Mouse (Mus musculus) MEL (cell line): ENCODE results near the gene Pacsin1. TPM values are rescaled to one million over a fixed set of nuclear protein-coding genes. Genes with fewer than 3 reads are reported as not detected.

ENCODE experiments used
- DNase-seq: peaks from one replicate; pipeline ENCODE4 v3.0.0; 2011; ENCODE audit warnings: low read depth, low spot score
- H3K27ac ChIP-seq: 2 replicates; pipeline ENCODE4 v1.5.1; 2012; ENCODE audit warnings: low read depth, mild to moderate bottlenecking, control low read depth, low read length, moderate library complexity; ENCODE audit not compliant: control insufficient read depth
- H3K27me3 ChIP-seq, 2 experiments: fragments of 150-350 bp in 1 of 2; sonication (generic) in 1 of 2; 2 replicates each; pipeline ENCODE4 v1.6.1; 2012; ENCODE audit warnings: low read length in 2 of 2, mild to moderate bottlenecking in 2 of 2, improper control_type of control experiment in 1 of 2, moderate library complexity in 1 of 2; ENCODE audit not compliant: insufficient read depth in 2 of 2, control insufficient read depth in 1 of 2
- H3K36me3 ChIP-seq, 2 experiments: 2 replicates each; pipeline ENCODE4 v1.6.1; 2012 to 2014; ENCODE audit warnings: low read length in 2 of 2, improper control_type of control experiment in 1 of 2, inconsistent platforms in 1 of 2, mild to moderate bottlenecking in 1 of 2; ENCODE audit not compliant: insufficient read depth in 2 of 2, control insufficient read depth in 1 of 2
- H3K4me1 ChIP-seq, 2 experiments: fragments of 150-350 bp in 1 of 2; sonication (generic) in 1 of 2; 2 replicates each; pipeline ENCODE4 v1.6.1; 2012; ENCODE audit warnings: low read length in 2 of 2, improper control_type of control experiment in 1 of 2, mild to moderate bottlenecking in 1 of 2; ENCODE audit not compliant: insufficient read depth in 2 of 2, control insufficient read depth in 1 of 2
- H3K4me3 ChIP-seq, 2 experiments: fragments of 150-350 bp in 1 of 2; sonication (generic) in 1 of 2; 2 replicates each; pipeline ENCODE4 v1.5.1; 2012; ENCODE audit warnings: low read depth in 2 of 2, low read length in 2 of 2, mild to moderate bottlenecking in 2 of 2, moderate library complexity in 2 of 2, control low read depth in 1 of 2, improper control_type of control experiment in 1 of 2; ENCODE audit not compliant: control insufficient read depth in 1 of 2, insufficient read depth in 1 of 2
- H3K79me2 ChIP-seq: 2 replicates; pipeline ENCODE4 v1.6.1; 2012; ENCODE audit warnings: mild to moderate bottlenecking, low read length, moderate library complexity; ENCODE audit not compliant: control insufficient read depth, poor library complexity, insufficient read depth
- H3K9ac ChIP-seq: 2 replicates; pipeline ENCODE4 v1.6.1; 2012; ENCODE audit warnings: low read depth, mild to moderate bottlenecking, control low read depth, low read length, moderate library complexity; ENCODE audit not compliant: control insufficient read depth, poor library complexity, severe bottlenecking
- H3K9me3 ChIP-seq: fragments of 150-350 bp; sonication (generic); replicated peaks from 2 replicates; pipeline ENCODE4 v1.6.1; 2012; ENCODE audit warnings: mild to moderate bottlenecking, low read length, improper control_type of control experiment, moderate library complexity; ENCODE audit not compliant: insufficient read depth
- BHLHE40 ChIP-seq: IDR thresholded peaks from 2 replicates; pipeline ENCODE4 v1.6.1; 2012; ENCODE audit warnings: low read depth, mild to moderate bottlenecking, inconsistent platforms, low read length, improper control_type of control experiment, borderline replicate concordance
- CHD2 ChIP-seq: IDR thresholded peaks from 2 replicates; pipeline ENCODE4 v1.6.1; 2011; ENCODE audit warnings: low read length, improper control_type of control experiment
- ELF1 ChIP-seq: IDR thresholded peaks from 2 replicates; pipeline ENCODE4 v1.6.1; 2014; ENCODE audit warnings: low read depth, mild to moderate bottlenecking, inconsistent platforms, low read length, improper control_type of control experiment, moderate library complexity
- GABPA ChIP-seq: IDR thresholded peaks from 2 replicates; pipeline ENCODE4 v1.6.1; 2012; ENCODE audit warnings: low read depth, mild to moderate bottlenecking, inconsistent platforms, low read length, improper control_type of control experiment, moderate library complexity
- JUND ChIP-seq: IDR thresholded peaks from 2 replicates; pipeline ENCODE4 v1.6.1; 2011; ENCODE audit warnings: low read depth, mild to moderate bottlenecking, improper control_type of control experiment, low read length
- MAFK ChIP-seq: IDR thresholded peaks from 2 replicates; pipeline ENCODE4 v1.6.1; 2011; ENCODE audit warnings: low read depth, mild to moderate bottlenecking, low read length, improper control_type of control experiment, borderline replicate concordance
- MAX ChIP-seq: IDR thresholded peaks from 2 replicates; pipeline ENCODE4 v1.6.1; 2011; ENCODE audit warnings: low read length, improper control_type of control experiment
- MAZ ChIP-seq: IDR thresholded peaks from 2 replicates; pipeline ENCODE4 v1.6.1; 2012; ENCODE audit warnings: low read depth, mild to moderate bottlenecking, inconsistent platforms, low read length, improper control_type of control experiment
- MXI1 ChIP-seq: IDR thresholded peaks from 2 replicates; pipeline ENCODE4 v1.6.1; 2011; ENCODE audit warnings: mild to moderate bottlenecking, low read depth, low read length, improper control_type of control experiment
- MYC ChIP-seq: IDR thresholded peaks from 2 replicates; pipeline ENCODE4 v1.6.1; 2011; ENCODE audit warnings: low read depth, mild to moderate bottlenecking, low read length, improper control_type of control experiment, moderate library complexity
- POLR2AphosphoS2 ChIP-seq: IDR thresholded peaks from 2 replicates; pipeline ENCODE4 v1.6.1; 2011; ENCODE audit warnings: low read length, improper control_type of control experiment
- SIN3A ChIP-seq: IDR thresholded peaks from 2 replicates; pipeline ENCODE4 v1.6.1; 2012; ENCODE audit warnings: low read length, improper control_type of control experiment, inconsistent platforms
- SMC3 ChIP-seq: IDR thresholded peaks from 2 replicates; pipeline ENCODE4 v1.6.1; 2011; ENCODE audit warnings: low read depth, low read length, improper control_type of control experiment
- TCF12 ChIP-seq: IDR thresholded peaks from 2 replicates; pipeline ENCODE4 v1.6.1; 2014; ENCODE audit warnings: low read depth, mild to moderate bottlenecking, inconsistent platforms, low read length, improper control_type of control experiment, moderate library complexity
- USF1 ChIP-seq: IDR thresholded peaks from 2 replicates; pipeline ENCODE4 v1.6.1; 2014; ENCODE audit warnings: low read depth, mild to moderate bottlenecking, inconsistent platforms, low read length, improper control_type of control experiment, moderate library complexity
- ZMIZ1 ChIP-seq: IDR thresholded peaks from 2 replicates; pipeline ENCODE4 v1.6.1; 2012; ENCODE audit warnings: low read depth, mild to moderate bottlenecking, inconsistent platforms, low read length, improper control_type of control experiment, moderate library complexity
- polyA plus RNA-seq, 2 experiments: library from polyadenylated mRNA; stranded (reverse) in 1 of 2; unstranded in 1 of 2; fragments of >175 nt in 1 of 2; fragments of >200 nt in 1 of 2; gene quantifications; 2 replicates each; pipeline versions ENCODE4 v1.2.1 to v1.2.4; 2012; ENCODE audit warnings: low replicate concordance in 2 of 2, low read depth in 1 of 2; ENCODE audit not compliant: insufficient read length in 2 of 2, insufficient read depth in 1 of 2, missing spikeins in 1 of 2
- total RNA-seq: library from RNA; depleted of rRNA; stranded (reverse); fragments of 300-350 nt; gene quantifications from 2 replicates; pipeline ENCODE4 v1.2.3, GENCODE M21; 2012

Gene Pacsin1
- total and polyA plus RNA-seq, 3 experiments = 0.17 TPM; not detected in 2

DNA sequence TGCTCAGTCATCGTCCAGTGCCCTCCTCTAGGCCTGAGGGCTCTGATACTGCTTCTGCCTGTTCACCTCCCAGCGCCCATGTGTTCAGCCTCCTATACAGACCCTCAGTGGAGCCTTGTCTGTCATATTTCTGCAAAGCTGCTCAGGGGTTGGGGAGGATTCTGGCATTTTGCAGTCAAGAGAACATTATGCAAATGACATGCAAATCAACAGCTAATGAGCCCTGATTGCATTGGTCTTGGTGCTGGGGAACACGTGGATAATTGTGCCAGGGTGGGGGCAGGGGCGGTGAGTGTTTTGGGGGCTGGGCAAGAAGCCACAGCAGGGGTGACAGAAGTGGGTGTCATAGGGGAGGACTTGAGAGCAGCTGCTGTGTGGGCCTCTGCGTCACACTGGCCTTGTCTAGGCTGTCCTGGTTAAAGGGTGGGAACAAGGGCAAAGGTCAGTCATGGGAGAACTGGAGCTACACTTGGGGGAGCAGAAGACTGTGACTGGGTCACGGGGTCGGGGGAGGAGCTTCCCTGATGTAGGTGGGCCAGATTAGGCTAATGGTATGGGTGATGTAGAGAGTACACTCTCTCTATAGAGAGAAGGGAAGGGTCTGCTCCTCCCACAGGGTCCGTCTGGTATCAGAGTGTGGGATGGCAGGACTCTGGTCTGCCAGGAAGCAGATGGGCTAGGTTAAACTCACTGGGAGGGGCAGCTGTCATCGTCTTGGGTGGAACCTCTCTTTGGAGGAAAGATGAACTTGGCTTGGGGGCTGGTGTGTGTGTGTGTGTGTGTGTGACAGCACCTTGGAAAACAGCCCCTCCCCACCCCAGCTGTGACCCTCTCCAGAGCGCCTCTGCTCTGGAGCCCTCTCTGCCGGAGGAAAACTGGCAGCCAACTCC, 23.9 kb downstream of the Pacsin1 start:
- no peak for TF ChIP-seq POLR2AphosphoS2
- 0 out of 2 replicates have a peak, but pooled peaks have one; percentile 8 for TF ChIP-seq USF1
- no peaks in the 10 kb centered on the region for H3K36me3 ChIP-seq
- no peaks in the 10 kb centered on the region for H3K4me1 ChIP-seq
- no peak overlapping the region for H3K27ac ChIP-seq
- no peaks in the 10 kb centered on the region for H3K79me2 ChIP-seq
- no peaks in the 10 kb centered on the region for H3K9me3 ChIP-seq
- no peak overlapping the region for H3K4me3 ChIP-seq
- DNase-seq = no peak
- H3K9ac ChIP-seq = no peak overlapping the region
- H3K27me3 ChIP-seq = no peaks in the 10 kb centered on the region

- Histone ChIP-seq H3K27me3 (peaks cover 0 to 3% of the 10 kb centered on the region in 2 experiments; a peak in 1 of 4 replicates), H3K4me3 (no peak overlapping the region), H3K27ac (no peak overlapping the region), H3K9ac (no peak overlapping the region), H3K4me1 (no peaks in the 10 kb centered on the region), H3K9me3 (no peaks in the 10 kb centered on the region), H3K79me2 (no peaks in the 10 kb centered on the region), H3K36me3 (no peaks in the 10 kb centered on the region)
- no peak for TF ChIP-seq POLR2AphosphoS2
- TF ChIP-seq BHLHE40 = no peak
- TF ChIP-seq MAFK = no peak
- no peak for TF ChIP-seq ZMIZ1
- no peak for TF ChIP-seq GABPA
- no peak for TF ChIP-seq TCF12
- no peak for TF ChIP-seq MAX
- no peak for TF ChIP-seq SIN3A
- TF ChIP-seq ELF1 = no peak
- no peak for DNase-seq
Observed at GRCm38 (mm10) chr17:27684886-27685549, 29.7 kb downstream of the Pacsin1 start.

DNA sequence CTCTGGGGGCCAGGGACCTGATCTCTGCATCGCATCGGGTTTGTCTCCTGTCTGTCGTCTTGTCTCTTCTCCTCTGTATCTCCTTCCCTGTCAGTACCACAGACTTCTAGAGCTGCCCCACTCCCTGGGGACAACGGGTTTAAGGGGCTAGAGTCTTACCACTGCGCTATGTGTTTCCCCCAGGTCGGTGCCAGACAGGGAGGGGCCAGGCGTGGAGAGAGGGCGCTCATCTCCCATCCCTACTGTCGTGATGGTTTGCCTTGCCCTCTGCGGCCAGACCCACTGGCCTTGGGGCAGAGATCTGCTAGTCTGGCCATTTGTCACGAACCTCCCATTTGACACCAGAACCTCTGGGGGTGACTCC, 30.2 kb downstream of the Pacsin1 start:
- Histone ChIP-seq H3K4me3 (no peak overlapping the region), H3K27ac (no peak overlapping the region), H3K9me3 (no peaks in the 10 kb centered on the region), H3K4me1 (no peaks in the 10 kb centered on the region), H3K79me2 (no peaks in the 10 kb centered on the region), H3K9ac (no peak overlapping the region), H3K36me3 (no peaks in the 10 kb centered on the region), H3K27me3 (peaks cover 0 to 3% of the 10 kb centered on the region in 2 experiments; a peak in 1 of 4 replicates)
- TF ChIP-seq CHD2 (no peak), MAZ (no peak), SMC3 (no peak), MXI1 (no peak), JUND (no peak), TCF12 (no peak), MYC (no peak)
- DNase-seq = no peak
